ENCODE assay signal across 24 mouse cellular contexts in genomic region chr1:86320822-86321413, GRCm38 (mm10). TPM values are rescaled to one million over a fixed set of nuclear protein-coding genes. Genes with fewer than 3 reads are reported as not detected.
DNase-seq lines count a peak whose midpoint lies in the region; ATAC-seq and TF ChIP-seq lines count a peak whose summit lies in the region.
"Had no signal": no experiment of that assay in that cellular context is flagged by ENCODE, and none has a peak within 500 bp of the region (broad histone marks: within the 10 kb centered on the region; RNA-seq: fewer than 3 reads in every experiment).

No protein-coding gene starts in this region.

- 45% methylated on average over 6 of the region's 8 CpGs for WGBS in liver, embryonic 14.5 days (ENCODE audit: insufficient replicate concordance)

- no peak overlapping the region for H3K27ac ChIP-seq in liver, embryonic 14.5 days
- H3K27ac ChIP-seq in left cerebral cortex, adult 2 months = no peak overlapping the region
- H3K27ac ChIP-seq: embryonic facial prominence, embryonic 12.5 days; embryonic facial prominence, embryonic 15.5 days; forebrain, embryonic 12.5 days; forebrain, embryonic 15.5 days; hindbrain, embryonic 10.5 days; hindbrain, embryonic 13.5 days; intestine, embryonic 15.5 days had no signal

- peak; percentile 53; the same call in 1 of the 2 replicates for ATAC-seq in liver, embryonic 14.5 days (ENCODE audit: insufficient read depth)
- ATAC-seq in megakaryocyte-erythroid progenitor cell, adult 5-6 weeks (replicated peaks; ENCODE audit: low FRiP score, low TSS enrichment, poor library complexity, severe bottlenecking) = peak; percentile 59
- ATAC-seq: forebrain, embryonic 15.5 days; hindbrain, embryonic 16.5 days; intestine, embryonic 15.5 days; Patski had no signal

- H3K9me3 ChIP-seq in liver, embryonic 14.5 days (ENCODE audit: control insufficient read depth, low read length) = no peaks in the 10 kb centered on the region
- H3K9me3 ChIP-seq: embryonic facial prominence, embryonic 12.5 days; embryonic facial prominence, embryonic 15.5 days; forebrain, embryonic 12.5 days; forebrain, embryonic 15.5 days; hindbrain, embryonic 13.5 days; intestine, embryonic 15.5 days had no signal

- H3K27me3 ChIP-seq in liver, embryonic 14.5 days (ENCODE audit: control insufficient read depth, insufficient read depth, low read length) = no peaks in the 10 kb centered on the region
- H3K27me3 ChIP-seq: embryonic facial prominence, embryonic 12.5 days; embryonic facial prominence, embryonic 15.5 days; forebrain, embryonic 12.5 days; forebrain, embryonic 15.5 days; hindbrain, embryonic 13.5 days; intestine, embryonic 15.5 days; Patski had no signal

- no peak overlapping the region for H3K4me2 ChIP-seq in liver, embryonic 14.5 days (ENCODE audit: low read depth)
- H3K4me2 ChIP-seq: embryonic facial prominence, embryonic 12.5 days; embryonic facial prominence, embryonic 15.5 days; forebrain, embryonic 12.5 days; forebrain, embryonic 15.5 days; heart, embryonic 11.5 days; hindbrain, embryonic 13.5 days; intestine, embryonic 15.5 days had no signal

- intact Hi-C loops in left cerebral cortex, adult 2 months (cut with DNase I) = no loop called here

- TF ChIP-seq EP300 in liver, embryonic 14.5 days (IDR thresholded peaks at IDR 0.05; ENCODE audit: low read depth) = no peak

- no peak overlapping the region for H3K4me3 ChIP-seq in liver, embryonic 14.5 days (ENCODE audit: insufficient read depth in 1 of 2, low read depth in 2 of 2, low read length in 2 of 2)
- H3K4me3 ChIP-seq in left cerebral cortex, adult 2 months = no peak overlapping the region
- H3K4me3 ChIP-seq: embryonic facial prominence, embryonic 12.5 days; embryonic facial prominence, embryonic 15.5 days; forebrain, embryonic 12.5 days; forebrain, embryonic 15.5 days; hindbrain, embryonic 10.5 days; hindbrain, embryonic 13.5 days; intestine, embryonic 15.5 days had no signal

- no peak for TF ChIP-seq CTCF in liver, embryonic 14.5 days (IDR thresholded peaks at IDR 0.05; ENCODE audit: low read depth)
- TF ChIP-seq CTCF in left cerebral cortex, adult 2 months (IDR thresholded peaks at IDR 0.05) = no peak

- peaks cover 0 to 3% of the 10 kb centered on the region in 2 experiments; a peak in 1 of 4 replicates for H3K4me1 ChIP-seq in liver, embryonic 14.5 days (replicated peaks; ENCODE audit: control insufficient read depth in 2 of 2, insufficient read depth in 2 of 2, low read length in 1 of 2)
- H3K4me1 ChIP-seq: embryonic facial prominence, embryonic 12.5 days; embryonic facial prominence, embryonic 15.5 days; forebrain, embryonic 12.5 days; forebrain, embryonic 15.5 days; hindbrain, embryonic 10.5 days; hindbrain, embryonic 13.5 days; intestine, embryonic 15.5 days had no signal

- no peaks in the 10 kb centered on the region for H3K36me3 ChIP-seq in liver, embryonic 14.5 days (replicated peaks; ENCODE audit: control insufficient read depth, insufficient read depth, low read depth)
- H3K36me3 ChIP-seq: embryonic facial prominence, embryonic 12.5 days; embryonic facial prominence, embryonic 15.5 days; forebrain, embryonic 12.5 days; forebrain, embryonic 15.5 days; hindbrain, embryonic 10.5 days; hindbrain, embryonic 13.5 days; intestine, embryonic 15.5 days had no signal

- DNase-seq in heart, adult 11 months = peak; percentile 73
- no peak for DNase-seq in heart, postnatal 4 days
- no peak for DNase-seq in liver, embryonic 14.5 days (ENCODE audit: low read depth in 3 of 3, low spot score in 3 of 3)
- DNase-seq in liver = no peak
- no peak for DNase-seq in left cerebral cortex, adult 2 months (ENCODE audit: extremely low spot score in 1 of 2, low spot score in 2 of 2)
- DNase-seq: adrenal gland, postnatal 10 days; adrenal gland, postnatal 36 days; cerebellum, adult 11-12 months; cerebellum, adult 8-10 months; cerebellum, postnatal 25 days; gastrocnemius, postnatal 10 days; gastrocnemius, postnatal 36 days had no signal

- H3K9ac ChIP-seq in liver, embryonic 14.5 days (replicated peaks) = no peak overlapping the region
- H3K9ac ChIP-seq: embryonic facial prominence, embryonic 12.5 days; embryonic facial prominence, embryonic 15.5 days; forebrain, embryonic 12.5 days; forebrain, embryonic 15.5 days; hindbrain, embryonic 13.5 days; intestine, embryonic 15.5 days had no signal

RNA-seq across cellular contexts. Expression of gene B3gnt7, which starts 18.3 kb away (rescaled TPM):
- 1 to 10 TPM in 1 of 2 experiments, under 1 TPM in 1; 0.98 to 1.1 TPM for total RNA-seq in heart, postnatal 4 days (2021)
- polyA plus RNA-seq in liver, embryonic 14.5 days (2012; rRNA removed) = 1.1 and 1.5 TPM in 2 replicates
- polyA plus RNA-seq in liver, embryonic 14.5 days (2014; fragmentation: Nextera tagmentation; extraction: Ambion mirVana) = 1.0 and 1.6 TPM in 2 replicates
- total RNA-seq in megakaryocyte-erythroid progenitor cell, adult 5-6 weeks (2014; fragmentation: Nextera tagmentation) = 1.4 and 2.4 TPM in 2 replicates
- total RNA-seq in megakaryocyte-erythroid progenitor cell, adult 5-6 weeks (2017) = 4.0 TPM in 1 of 2 replicates, not detected in the other
- 1 to 10 TPM in 1 of 2 experiments, under 1 TPM in 1; 0.97 to 1.4 TPM for total RNA-seq in left cerebral cortex, adult 2 months (2021)
- total RNA-seq: gastrocnemius, adult 18-20 months; gastrocnemius, postnatal 36 days had no signal

RNA-seq across cellular contexts. Expression of gene Ncl, which starts 38.3 kb away (rescaled TPM):
- 100 to 1,000 TPM; 203 to 206 TPM for total RNA-seq in heart, postnatal 4 days (2021)
- 57.4 and 208 TPM in 2 replicates for polyA plus RNA-seq in liver, embryonic 14.5 days (2012; rRNA removed)
- polyA plus RNA-seq in liver, embryonic 14.5 days (2014; fragmentation: Nextera tagmentation; extraction: Ambion mirVana) = 192 and 224 TPM in 2 replicates
- 973 and 1,006 TPM in 2 replicates for total RNA-seq in megakaryocyte-erythroid progenitor cell, adult 5-6 weeks (2014; fragmentation: Nextera tagmentation)
- total RNA-seq in megakaryocyte-erythroid progenitor cell, adult 5-6 weeks (2017) = 1,472 and 1,577 TPM in 2 replicates
- 100 to 1,000 TPM; 131 to 133 TPM for total RNA-seq in left cerebral cortex, adult 2 months (2021)

Comparison
In these comparisons a context has a peak if more than half of its experiments do, and no peak if none do; other contexts are left out.
1. RNA of gene Ncl, which starts 38.3 kb away (total RNA-seq): 973 to 1,577 TPM in megakaryocyte-erythroid progenitor cell, adult 5-6 weeks; 203 to 206 TPM in heart, postnatal 4 days and 131 to 133 TPM in left cerebral cortex, adult 2 months; every median in the first group is over 4 times any median in the second.